1 mouse cellular context compared by ENCODE assay signal in genomic region chr12:51701723-51702122, GRCm38 (mm10).
TF ChIP-seq lines count a peak whose summit lies in the region.

No protein-coding gene starts in this region.

TF ChIP-seq in MEL, 35 proteins besides CTCF, POLR2A, EP300 and RAD21:
- peak; percentile 6; the same call in 1 of the 2 replicates for TF ChIP-seq SMC3 (IDR thresholded peaks at IDR 0.05; ENCODE audit: low read depth, low read length)
- TF ChIP-seq BHLHE40 (IDR thresholded peaks at IDR 0.05; ENCODE audit: borderline replicate concordance, low read depth, low read length): no peak
